Mouse (Mus musculus) R1 (cell line): ENCODE results near the gene Vegfd.
A peak's percentile ranks its signal among the peaks of the same experiment; 100 is the strongest.

ENCODE experiments used
- DNase-seq: peaks from one replicate; pipeline ENCODE4 v3.0.0-alpha.2; 2018; ENCODE audit warnings: low read depth, low spot score

Gene Vegfd

GRCm38 (mm10) chrX:164419471-164419939, 46.3 kb downstream of the Vegfd start, which contains the start of gene Piga:
Gene Piga (plus strand): TSS chrX:164419787.
- peak; percentile 97 for DNase-seq

- DNase-seq, result no peak
Observed at GRCm38 (mm10) chrX:164419955-164420354, 46.8 kb downstream of the Vegfd start.

GRCm38 (mm10) chrX:164420518-164420917, 47.3 kb downstream of the Vegfd start:
- no peak for DNase-seq

GRCm38 (mm10) chrX:164424821-164425220, 51.6 kb downstream of the Vegfd start:
- DNase-seq, result no peak

GRCm38 (mm10) chrX:164427295-164427694, 54.1 kb downstream of the Vegfd start:
- no peak for DNase-seq

- no peak for DNase-seq
Observed at GRCm38 (mm10) chrX:164428224-164428623, 55.0 kb downstream of the Vegfd start.

- DNase-seq, result no peak
Observed at GRCm38 (mm10) chrX:164430621-164431020, 57.4 kb downstream of the Vegfd start.

- no peak for DNase-seq
Observed at GRCm38 (mm10) chrX:164431133-164431532, 58.0 kb downstream of the Vegfd start.

GRCm38 (mm10) chrX:164431541-164431940, 58.4 kb downstream of the Vegfd start:
- no peak for DNase-seq

- DNase-seq, result no peak
Observed at GRCm38 (mm10) chrX:164432682-164433081, 59.5 kb downstream of the Vegfd start.

- no peak for DNase-seq
Observed at GRCm38 (mm10) chrX:164436709-164437108, 63.5 kb downstream of the Vegfd start, which contains the start of gene Asb11. Gene Asb11 (plus strand): TSS chrX:164436994.

- no peak for DNase-seq
Observed at GRCm38 (mm10) chrX:164439462-164439861, 66.3 kb downstream of the Vegfd start.

GRCm38 (mm10) chrX:164440140-164440539, 67.0 kb downstream of the Vegfd start:
- DNase-seq, result no peak

- DNase-seq, result peak; percentile 9
Observed at GRCm38 (mm10) chrX:164440703-164441102, 67.5 kb downstream of the Vegfd start.

- no peak for DNase-seq
Observed at GRCm38 (mm10) chrX:164441306-164441705, 68.1 kb downstream of the Vegfd start.

GRCm38 (mm10) chrX:164445601-164446000, 72.4 kb downstream of the Vegfd start:
- no peak for DNase-seq

GRCm38 (mm10) chrX:164446106-164446551, 73.0 kb downstream of the Vegfd start:
- peak; percentile 60 for DNase-seq

- no peak for DNase-seq
Observed at GRCm38 (mm10) chrX:164446835-164447681, 73.9 kb downstream of the Vegfd start.

GRCm38 (mm10) chrX:164447682-164448071, 74.5 kb downstream of the Vegfd start:
- no peak for DNase-seq

GRCm38 (mm10) chrX:164449201-164449600, 76.0 kb downstream of the Vegfd start:
- peak; percentile 42 for DNase-seq
